Mouse (Mus musculus): ENCODE measurements around the gene Spred2.

GRCm38 (mm10) chr11:19943753-19944152 lies 19.6 kb downstream of the Spred2 start:
- no peak for TF ChIP-seq CTCF (IDR thresholded peaks at IDR 0.05; ENCODE audit: insufficient read depth, low read depth, low read length)
- TF ChIP-seq POLR2A (IDR thresholded peaks at IDR 0.05; ENCODE audit: insufficient read depth, low read depth, low read length) = no peak
